Mouse (Mus musculus) liver, embryonic 12.5 days (tissue): ENCODE measurements at regions not wholly inside any gene's neighbourhood (a gene's known extent, or its start where the extent isn't known, plus 50 kb on each side); places are given as distances from the start of the nearest gene placed in this dataset.

Source experiments
- ATAC-seq: fragments of 200-750 bp; cut with Nextera tagmentation; 2 replicates; pipeline ENCODE4 v1.8.0; 2017; ENCODE audit warnings: moderate number of reproducible peaks, mild to moderate bottlenecking, moderate library complexity
- H3K27ac ChIP-seq: fragments of 300-500 bp; sonication (generic); 2 replicates; pipeline ENCODE4 v1.5.1; 2016; ENCODE audit warnings: mild to moderate bottlenecking
- H3K27me3 ChIP-seq: fragments of 300-500 bp; sonication (generic); replicated peaks from 2 replicates; pipeline ENCODE4 v1.6.1; 2016; ENCODE audit warnings: mild to moderate bottlenecking, moderate library complexity
- H3K36me3 ChIP-seq: fragments of 300-500 bp; sonication (generic); 2 replicates; pipeline ENCODE4 v1.6.1; 2016; ENCODE audit warnings: mild to moderate bottlenecking, moderate library complexity
- H3K4me1 ChIP-seq: fragments of 300-500 bp; sonication (generic); 2 replicates; pipeline ENCODE4 v1.6.1; 2016
- H3K4me2 ChIP-seq: fragments of 300-500 bp; sonication (generic); 2 replicates; pipeline ENCODE4 v1.6.1; 2016; ENCODE audit warnings: mild to moderate bottlenecking, moderate library complexity
- H3K4me3 ChIP-seq: fragments of 300-500 bp; sonication (generic); 2 replicates; pipeline ENCODE4 v1.5.1; 2016; ENCODE audit warnings: mild to moderate bottlenecking, moderate library complexity
- H3K9ac ChIP-seq: fragments of 300-500 bp; sonication (generic); 2 replicates; pipeline ENCODE4 v1.6.1; 2016; ENCODE audit warnings: mild to moderate bottlenecking, moderate library complexity
- H3K9me3 ChIP-seq: fragments of 300-500 bp; sonication (generic); replicated peaks from 2 replicates; pipeline ENCODE4 v1.6.1; 2016; ENCODE audit warnings: mild to moderate bottlenecking, moderate library complexity
- WGBS: fragments of 180-500 bp; shearing (Covaris S2); methylation state at CpG from one replicate; pipeline ENCODE4 v1.1.7; 2016; ENCODE audit not compliant: insufficient replicate concordance; 5-methylcytosine and 5-hydroxymethylcytosine counted together

DNA sequence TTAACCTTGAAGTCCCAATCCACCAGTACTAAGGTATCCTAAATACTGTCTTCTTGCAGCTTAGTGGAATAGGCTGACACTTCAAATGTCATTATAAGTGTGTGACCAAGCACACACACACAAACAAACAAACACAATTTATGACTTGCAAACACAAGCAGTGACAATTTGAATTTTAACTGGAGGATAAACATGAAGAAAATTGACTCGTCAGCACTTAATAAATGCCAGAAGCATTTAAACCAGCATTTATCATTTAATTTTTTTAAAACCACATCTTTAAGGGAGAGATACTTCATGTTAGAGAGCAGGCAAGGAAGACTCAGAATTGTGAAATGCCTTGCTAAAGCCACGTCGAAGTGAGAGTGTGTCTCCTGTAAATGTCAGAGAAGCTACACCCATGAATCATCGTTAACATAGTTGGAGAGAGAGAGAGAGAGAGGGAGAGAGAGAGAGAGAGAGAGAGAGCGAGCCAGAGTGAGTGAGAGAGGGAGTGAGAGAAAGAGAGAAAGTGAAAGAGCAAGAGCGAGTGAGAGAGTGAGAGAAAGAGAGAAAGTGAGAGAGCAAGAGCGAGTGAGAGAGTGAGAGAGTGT, 149.4 kb upstream of the Cdkn2b start:
- no peak overlapping the region for H3K27ac ChIP-seq
- no peak overlapping the region for H3K4me2 ChIP-seq
- no peak for ATAC-seq
- no peak overlapping the region for H3K9ac ChIP-seq
- 59% methylated on average over 7 of the region's 7 CpGs for WGBS
- H3K27me3 ChIP-seq = no peaks in the 10 kb centered on the region
- H3K4me1 ChIP-seq = no peaks in the 10 kb centered on the region
- H3K4me3 ChIP-seq = no peak overlapping the region
- no peaks in the 10 kb centered on the region for H3K36me3 ChIP-seq
- no peaks in the 10 kb centered on the region for H3K9me3 ChIP-seq

DNA sequence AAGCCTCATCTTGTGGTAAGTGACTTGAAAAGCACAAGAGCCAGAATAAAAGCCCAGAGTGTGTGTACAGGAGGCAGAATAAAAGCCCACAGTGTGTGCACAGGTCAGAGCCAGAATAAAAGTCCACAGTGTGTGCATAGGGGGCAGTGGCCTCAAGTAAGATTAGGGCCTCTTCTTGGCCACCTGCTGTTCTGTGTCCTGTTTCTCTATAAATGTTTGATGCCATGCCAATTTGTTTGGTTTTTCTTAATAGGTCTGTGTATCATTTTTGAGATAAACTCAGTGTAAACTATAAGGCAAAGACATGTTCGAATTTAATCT, 148.5 kb upstream of the Cdkn2b start:
- Histone ChIP-seq H3K4me1 (no peaks in the 10 kb centered on the region), H3K27me3 (no peaks in the 10 kb centered on the region), H3K9ac (no peak overlapping the region), H3K36me3 (no peaks in the 10 kb centered on the region), H3K4me3 (no peak overlapping the region), H3K9me3 (no peaks in the 10 kb centered on the region), H3K27ac (no peak overlapping the region), H3K4me2 (no peak overlapping the region)
- WGBS = 53% methylated on average over 1 of the region's 1 CpGs
- ATAC-seq = no peak

- Histone ChIP-seq H3K4me2 (no peak overlapping the region), H3K9me3 (no peaks in the 10 kb centered on the region), H3K36me3 (no peaks in the 10 kb centered on the region), H3K9ac (no peak overlapping the region), H3K4me3 (no peak overlapping the region), H3K27ac (no peak overlapping the region), H3K4me1 (no peaks in the 10 kb centered on the region), H3K27me3 (no peaks in the 10 kb centered on the region)
- ATAC-seq = no peak
- WGBS = 37% methylated on average over 2 of the region's 2 CpGs
These were observed 147.9 kb upstream of the Cdkn2b start for GRCm38 (mm10) chr4:89458628-89459345.

GRCm38 (mm10) chr4:89457861-89458260, 147.0 kb upstream of the Cdkn2b start:
- H3K9me3 ChIP-seq = no peaks in the 10 kb centered on the region
- H3K4me3 ChIP-seq = no peak overlapping the region
- no peak overlapping the region for H3K9ac ChIP-seq
- no peak overlapping the region for H3K4me2 ChIP-seq
- ATAC-seq = no peak
- no peaks in the 10 kb centered on the region for H3K4me1 ChIP-seq
- 57% methylated on average over 2 of the region's 2 CpGs for WGBS
- H3K27ac ChIP-seq = no peak overlapping the region
- no peaks in the 10 kb centered on the region for H3K36me3 ChIP-seq
- no peaks in the 10 kb centered on the region for H3K27me3 ChIP-seq

DNA sequence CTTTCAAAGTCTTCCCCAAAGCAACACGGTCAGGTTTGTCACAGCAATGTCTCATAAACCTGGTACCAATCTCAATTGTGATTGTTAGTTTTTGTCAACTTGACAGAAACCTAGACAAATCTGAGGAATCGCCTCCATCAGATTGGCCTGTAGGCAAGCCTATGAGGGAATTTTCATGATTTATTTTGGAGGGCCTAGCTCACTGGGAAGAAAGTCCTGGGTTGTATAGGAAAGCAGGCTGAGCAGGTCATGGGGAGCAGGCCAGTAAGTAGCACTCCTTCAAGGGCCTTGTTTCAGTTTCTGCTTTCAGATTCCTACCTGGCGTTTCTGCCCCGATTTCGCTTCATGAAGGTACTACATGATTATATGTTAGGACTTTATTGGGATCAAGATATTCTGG, 144.1 kb upstream of the Cdkn2b start:
- H3K27ac ChIP-seq = no peak overlapping the region

DNA sequence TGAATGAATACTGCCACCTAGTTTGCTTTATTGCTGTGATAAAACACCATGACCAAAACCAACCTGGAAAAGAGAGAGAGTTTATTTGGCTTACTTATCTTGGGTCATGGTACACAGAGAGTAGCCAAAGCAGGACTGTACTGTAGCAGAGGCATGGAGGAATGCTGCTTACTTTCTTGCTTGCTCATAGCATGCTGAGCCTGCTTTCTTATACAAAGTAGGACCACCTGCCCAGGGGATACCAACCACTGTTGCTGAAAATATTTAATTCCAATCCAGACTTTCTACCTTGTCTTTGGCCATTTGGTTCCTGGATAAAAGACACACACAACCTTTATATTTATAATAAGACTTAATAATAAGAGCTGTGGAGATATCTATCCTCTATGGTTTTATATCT, 142.2 kb upstream of the Cdkn2b start:
- no peak overlapping the region for H3K4me2 ChIP-seq
- no peak overlapping the region for H3K4me3 ChIP-seq
- no peaks in the 10 kb centered on the region for H3K27me3 ChIP-seq
- ATAC-seq = no peak
- H3K9ac ChIP-seq = no peak overlapping the region
- no peak overlapping the region for H3K27ac ChIP-seq
- no peaks in the 10 kb centered on the region for H3K4me1 ChIP-seq
- H3K36me3 ChIP-seq = no peaks in the 10 kb centered on the region
- no peaks in the 10 kb centered on the region for H3K9me3 ChIP-seq

More for the DNA sequence above, 144.1 kb upstream of the Cdkn2b start:
- Histone ChIP-seq H3K27me3 (no peaks in the 10 kb centered on the region), H3K4me2 (no peak overlapping the region), H3K9me3 (no peaks in the 10 kb centered on the region), H3K9ac (no peak overlapping the region), H3K36me3 (no peaks in the 10 kb centered on the region), H3K4me1 (no peaks in the 10 kb centered on the region), H3K4me3 (no peak overlapping the region)
- ATAC-seq = no peak
- 75% methylated on average over 5 of the region's 5 CpGs for WGBS

DNA sequence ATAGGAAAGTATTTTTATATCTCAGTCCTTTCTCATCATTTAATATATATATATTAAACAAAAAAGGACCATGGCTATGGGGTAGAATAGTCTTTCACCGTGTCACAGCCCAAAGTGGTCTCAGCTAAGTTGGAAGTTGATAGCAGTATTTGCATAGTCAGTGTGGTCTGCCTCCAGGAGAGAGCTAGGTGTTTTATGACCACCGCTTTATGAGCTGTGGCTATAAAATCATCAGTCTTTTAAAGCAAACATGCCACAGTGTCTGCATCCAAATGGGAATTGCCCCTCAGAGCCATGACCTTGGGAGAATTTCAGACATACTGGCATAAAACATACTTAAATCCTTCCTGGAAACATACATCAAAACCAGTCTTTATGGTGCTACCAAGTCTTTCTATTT, 140.9 kb upstream of the Cdkn2b start:
- H3K36me3 ChIP-seq = no peaks in the 10 kb centered on the region
- no peak overlapping the region for H3K27ac ChIP-seq
- H3K4me1 ChIP-seq = no peaks in the 10 kb centered on the region
- no peak overlapping the region for H3K4me3 ChIP-seq
- ATAC-seq = no peak
- H3K9me3 ChIP-seq = no peaks in the 10 kb centered on the region
- WGBS = 57% methylated on average over 2 of the region's 2 CpGs
- H3K27me3 ChIP-seq = no peaks in the 10 kb centered on the region
- no peak overlapping the region for H3K4me2 ChIP-seq
- no peak overlapping the region for H3K9ac ChIP-seq

DNA sequence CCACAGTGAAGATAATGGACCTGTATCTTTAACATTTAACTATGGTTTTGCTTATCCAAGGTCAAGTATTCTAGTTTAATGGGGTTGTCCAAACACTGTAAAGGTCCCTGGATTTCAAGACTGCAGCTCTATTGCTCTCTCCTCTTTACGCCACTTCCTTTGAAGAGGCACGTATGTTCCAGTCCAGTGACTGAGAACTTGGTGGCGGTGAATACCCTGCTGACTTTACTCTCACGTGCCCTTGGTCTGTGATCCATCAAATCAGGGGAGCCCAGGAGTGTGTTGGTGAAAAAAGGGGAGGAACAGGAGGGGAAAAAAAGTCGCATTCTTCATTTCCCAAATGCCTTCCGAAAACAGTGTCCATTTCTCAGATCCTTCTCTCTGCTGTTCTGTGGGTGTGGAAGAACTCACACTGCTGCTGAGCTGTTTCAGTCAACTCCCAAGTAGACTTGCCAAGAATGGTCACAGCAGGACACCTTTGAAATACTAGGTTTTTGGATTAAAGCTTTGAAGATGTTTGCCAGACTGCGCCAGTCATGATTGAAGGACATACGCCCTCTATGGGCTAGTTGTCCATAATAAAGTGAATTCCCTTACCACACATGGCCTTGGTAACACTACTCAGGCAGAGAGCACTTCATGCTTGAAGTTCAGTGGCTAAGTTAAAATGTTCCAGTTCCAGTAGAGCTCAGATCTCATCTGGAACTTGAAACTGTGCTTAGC, 136.1 kb upstream of the Cdkn2b start:
- no peak overlapping the region for H3K4me3 ChIP-seq
- no peak overlapping the region for H3K27ac ChIP-seq
- H3K4me2 ChIP-seq = no peak overlapping the region
- H3K27me3 ChIP-seq = no peaks in the 10 kb centered on the region
- peaks cover 16% of the 10 kb centered on the region for H3K4me1 ChIP-seq
- H3K9me3 ChIP-seq = no peaks in the 10 kb centered on the region
- no peaks in the 10 kb centered on the region for H3K36me3 ChIP-seq
- WGBS = 68% methylated on average over 8 of the region's 8 CpGs
- no peak for ATAC-seq
- no peak overlapping the region for H3K9ac ChIP-seq

- no peak for ATAC-seq
- H3K9me3 ChIP-seq = no peaks in the 10 kb centered on the region
- H3K9ac ChIP-seq = no peak overlapping the region
- 63% methylated on average over 6 of the region's 6 CpGs for WGBS
- H3K4me3 ChIP-seq = no peak overlapping the region
- no peaks in the 10 kb centered on the region for H3K36me3 ChIP-seq
- H3K4me1 ChIP-seq = peaks cover 16% of the 10 kb centered on the region
- no peak overlapping the region; the same call in 1 of the 2 replicates for H3K4me2 ChIP-seq
- H3K27me3 ChIP-seq = no peaks in the 10 kb centered on the region
- no peak overlapping the region for H3K27ac ChIP-seq
These were observed 135.4 kb upstream of the Cdkn2b start for GRCm38 (mm10) chr4:89446156-89446716.

- Histone ChIP-seq H3K27me3 (no peaks in the 10 kb centered on the region), H3K36me3 (no peaks in the 10 kb centered on the region), H3K9ac (no peak overlapping the region), H3K27ac (no peak overlapping the region), H3K4me1 (peaks cover 16% of the 10 kb centered on the region), H3K4me3 (no peak overlapping the region), H3K4me2 (peak overlapping the region; percentile 38), H3K9me3 (no peaks in the 10 kb centered on the region)
- ATAC-seq = peak; percentile 82
- WGBS = 15% methylated on average over 11 of the region's 11 CpGs
These were observed 134.6 kb upstream of the Cdkn2b start for GRCm38 (mm10) chr4:89445214-89446155.

- WGBS = 25% methylated on average over 1 of the region's 1 CpGs
- no peak overlapping the region for H3K9ac ChIP-seq
- peaks cover 16% of the 10 kb centered on the region for H3K4me1 ChIP-seq
These were observed 131.7 kb upstream of the Cdkn2b start for GRCm38 (mm10) chr4:89442526-89442925.

More at GRCm38 (mm10) chr4:89442526-89442925, 131.7 kb upstream of the Cdkn2b start:
- Histone ChIP-seq H3K4me2 (no peak overlapping the region), H3K27me3 (no peaks in the 10 kb centered on the region), H3K36me3 (no peaks in the 10 kb centered on the region), H3K27ac (no peak overlapping the region), H3K9me3 (no peaks in the 10 kb centered on the region), H3K4me3 (no peak overlapping the region)
- ATAC-seq = no peak
